Mouse (Mus musculus) left cerebral cortex, adult 2 months (tissue): ENCODE data around the gene Cd80. TPM values are rescaled to one million over a fixed set of nuclear protein-coding genes. Genes with fewer than 3 reads are reported as not detected.

Experiments
- DNase-seq, 2 experiments: peaks; one replicate each; pipeline ENCODE4 v3.0.0; 2021 to 2022; ENCODE audit warnings: low spot score in 2 of 2, mixed read lengths in 1 of 2; ENCODE audit errors: extremely low spot score in 1 of 2
- H3K27ac ChIP-seq: fragments of 200-600 bp; 2 replicates; pipeline ENCODE4 v1.8.1; 2022
- H3K4me3 ChIP-seq: fragments of 200-600 bp; 2 replicates; pipeline ENCODE4 v1.8.1; 2022
- CTCF ChIP-seq: fragments of 200-600 bp; IDR thresholded peaks from 2 replicates; pipeline ENCODE4 v1.8.1; 2022; ENCODE audit warnings: antibody characterized with exemption, mild to moderate bottlenecking, moderate library complexity
- intact Hi-C: fragments of 180-260 bp; cut with DNase I; formaldehyde crosslinking; loops from one replicate; pipeline ENCODE4 v1.15.1; 2025
- total RNA-seq, 2 experiments: library from RNA; stranded (reverse); gene quantifications; 2 replicates each; pipeline ENCODE4 v1.2.3; 2021

The Cd80 gene
- total RNA-seq, 2 experiments from 2014 or later = 0.27 to 0.54 TPM

GRCm38 (mm10) chr16:38451421-38452205 lies 3.7 kb upstream of the Cd80 start:
- TF ChIP-seq CTCF = no peak
- H3K4me3 ChIP-seq = peak overlapping the region; percentile 98
- intact Hi-C loops = loop anchor here (2.0 kb wide), 2 partner anchors 75 to 105 kb away; partner anchors contain the start of genes Cox17 and Gm21987
- DNase-seq = no peak
- peak overlapping the region; percentile 96 for H3K27ac ChIP-seq

GRCm38 (mm10) chr16:38452442-38453202 lies 2.7 kb upstream of the Cd80 start, which contains the start of gene Adprh:
Gene Adprh (minus strand): TSS chr16:38452703.
- DNase-seq = peak; percentile 91 to 93
- Histone ChIP-seq H3K4me3 (peak within 1 kb of the TSS; percentile 98), H3K27ac (peak within 1 kb of the TSS; percentile 96)
- TF ChIP-seq CTCF = no peak; the same call in 1 of the 2 replicates
- intact Hi-C loops = loop anchor here (2.0 kb wide), 2 partner anchors 76 to 106 kb away; partner anchors contain the start of genes Cox17 and Gm21987

GRCm38 (mm10) chr16:38453203-38453553 lies 2.2 kb upstream of the Cd80 start:
- peak overlapping the region; percentile 96 for H3K27ac ChIP-seq
- no peak for DNase-seq
- intact Hi-C loops = loop anchor here (2.0 kb wide), 2 partner anchors 76 to 106 kb away; partner anchors contain the start of genes Cox17 and Gm21987
- peak overlapping the region; percentile 98 for H3K4me3 ChIP-seq
- no peak for TF ChIP-seq CTCF

GRCm38 (mm10) chr16:38453952-38454351 lies 1.4 kb upstream of the Cd80 start:
- Histone ChIP-seq H3K4me3 (no peak overlapping the region), H3K27ac (no peak overlapping the region)
- no peak for TF ChIP-seq CTCF
- intact Hi-C loops = loop anchor here (2.0 kb wide), 2 partner anchors 77 to 107 kb away; partner anchors contain the start of genes Cox17 and Gm21987
- DNase-seq = no peak

GRCm38 (mm10) chr16:38454533-38455254 lies 667 bp upstream of the Cd80 start:
- TF ChIP-seq CTCF = no peak
- DNase-seq = no peak
- no peak overlapping the region for H3K27ac ChIP-seq
- intact Hi-C loops = no loop called here
- no peak overlapping the region for H3K4me3 ChIP-seq

- no peak overlapping the region for H3K4me3 ChIP-seq
- TF ChIP-seq CTCF = no peak
- intact Hi-C loops = no loop called here
- no peak overlapping the region for H3K27ac ChIP-seq
- no peak for DNase-seq
These were observed 1.6 kb downstream of the Cd80 start for GRCm38 (mm10) chr16:38456812-38457567.

- intact Hi-C loops = no loop called here
These were observed 3.4 kb downstream of the Cd80 start for GRCm38 (mm10) chr16:38458600-38459280.

GRCm38 (mm10) chr16:38459990-38460389 lies 4.6 kb downstream of the Cd80 start:
- no peak for DNase-seq
- intact Hi-C loops = no loop called here
- TF ChIP-seq CTCF = no peak
- H3K4me3 ChIP-seq = no peak overlapping the region
- no peak overlapping the region for H3K27ac ChIP-seq

More at GRCm38 (mm10) chr16:38458600-38459280, 3.4 kb downstream of the Cd80 start:
- no peak for TF ChIP-seq CTCF
- Histone ChIP-seq H3K4me3 (no peak overlapping the region), H3K27ac (no peak overlapping the region)
- DNase-seq = no peak

GRCm38 (mm10) chr16:38461749-38462148 lies 6.4 kb downstream of the Cd80 start:
- H3K4me3 ChIP-seq = no peak overlapping the region
- intact Hi-C loops = no loop called here
- TF ChIP-seq CTCF = no peak
- DNase-seq = no peak
- H3K27ac ChIP-seq = no peak overlapping the region

GRCm38 (mm10) chr16:38462161-38462560 lies 6.8 kb downstream of the Cd80 start:
- no peak for DNase-seq
- intact Hi-C loops = no loop called here
- TF ChIP-seq CTCF = no peak
- Histone ChIP-seq H3K27ac (no peak overlapping the region), H3K4me3 (no peak overlapping the region)
